Mouse (Mus musculus): ENCODE measurements around the gene Mill2.

- no peak for TF ChIP-seq EP300 (IDR thresholded peaks at IDR 0.05)
- no peak for TF ChIP-seq CTCF (IDR thresholded peaks at IDR 0.05)
Observed at GRCm38 (mm10) chr7:18904971-18905370, 65.2 kb downstream of the Mill2 start.

All from lung, postnatal 0 days (tissue).